Mouse (Mus musculus): Measurements from ENCODE around the gene Ubqln4.

DNA sequence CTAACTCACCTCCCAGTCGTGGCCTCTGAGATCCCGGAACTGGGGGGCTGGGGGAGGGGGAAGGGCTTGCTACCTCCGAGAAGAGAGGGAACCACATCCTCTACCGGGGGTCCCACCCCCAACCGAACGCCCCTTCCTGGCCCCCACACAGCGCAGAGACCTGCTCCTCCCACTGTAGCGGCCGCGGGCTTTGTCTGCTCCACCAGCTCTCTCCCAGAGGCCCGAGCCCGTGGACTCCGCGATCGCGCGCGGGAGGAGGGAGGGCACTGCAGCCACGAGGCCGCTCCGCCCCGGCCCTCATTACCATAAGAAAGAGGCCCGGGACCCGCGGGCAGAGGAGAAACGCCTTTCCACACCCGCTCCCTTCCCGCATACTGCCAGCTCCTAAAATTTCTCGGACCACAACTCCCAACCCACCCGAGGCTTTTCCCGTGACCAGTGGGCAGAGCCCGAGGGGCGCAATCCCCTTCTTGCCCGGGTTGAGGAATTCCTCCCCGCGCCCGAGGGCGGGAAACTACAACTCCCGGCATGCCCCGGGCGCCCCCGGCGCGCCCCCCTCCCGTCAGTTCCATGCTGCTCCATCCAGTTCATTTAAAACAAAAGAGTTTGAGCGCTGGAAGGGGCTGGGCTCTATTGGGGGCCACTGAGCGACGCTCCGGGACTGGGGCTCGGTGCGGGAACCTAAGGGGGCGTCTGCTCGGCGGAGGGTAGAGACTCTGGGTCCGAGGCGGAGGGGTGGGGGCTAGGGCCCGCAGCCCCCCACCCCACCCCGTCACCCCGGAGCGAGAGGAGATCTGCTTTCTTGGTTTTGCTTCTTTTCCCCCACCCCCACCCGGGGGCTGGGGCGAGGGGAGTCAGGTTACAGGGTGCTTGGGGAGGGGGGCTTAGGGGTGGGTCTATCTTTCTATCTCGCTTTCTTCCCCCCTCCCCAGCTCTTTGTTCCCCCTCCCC lies 21.9 kb upstream of the Ubqln4 start:
- TF ChIP-seq CTCF (conservative IDR thresholded peaks at IDR 0.05; ENCODE audit: low read length) (no peak), POU5F1 (IDR thresholded peaks at IDR 0.05; ENCODE audit: borderline replicate concordance, low read length) (no peak; the same call in 1 of the 2 replicates), NANOG (IDR thresholded peaks at IDR 0.05; ENCODE audit: borderline replicate concordance, low read length) (no peak; the same call in 1 of the 2 replicates)

All from E14TG2a.4 (cell line).